Mouse (Mus musculus) cerebellum, adult 11-12 months (tissue): ENCODE measurements at regions not wholly inside any gene's neighbourhood (a gene's known extent, or its start where the extent isn't known, plus 50 kb on each side); places are given as distances from the start of the nearest gene placed in this dataset.

Experiments used
- DNase-seq: peaks from one replicate; pipeline ENCODE4 v3.0.0; 2022

DNA sequence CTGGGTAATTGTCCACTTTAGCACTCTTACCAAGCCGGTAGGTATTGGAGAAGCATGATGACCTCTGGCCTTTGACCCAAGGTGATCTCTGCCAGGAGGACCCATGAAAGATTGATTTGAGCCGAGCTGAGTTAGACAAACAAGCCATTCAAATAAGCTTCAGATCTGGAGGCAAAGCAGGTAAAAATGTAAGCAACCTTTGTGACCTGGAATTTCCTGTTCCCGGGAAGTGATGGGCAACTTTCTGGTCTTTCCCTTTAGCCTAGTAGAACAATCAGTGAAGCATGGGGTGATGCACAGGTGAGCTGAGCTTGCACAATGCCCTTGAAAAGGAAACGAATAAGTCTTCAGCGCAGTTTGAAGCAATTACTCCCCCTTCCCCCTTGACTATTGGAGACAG lies 127.0 kb downstream of the Mycn start:
- DNase-seq: no peak

DNA sequence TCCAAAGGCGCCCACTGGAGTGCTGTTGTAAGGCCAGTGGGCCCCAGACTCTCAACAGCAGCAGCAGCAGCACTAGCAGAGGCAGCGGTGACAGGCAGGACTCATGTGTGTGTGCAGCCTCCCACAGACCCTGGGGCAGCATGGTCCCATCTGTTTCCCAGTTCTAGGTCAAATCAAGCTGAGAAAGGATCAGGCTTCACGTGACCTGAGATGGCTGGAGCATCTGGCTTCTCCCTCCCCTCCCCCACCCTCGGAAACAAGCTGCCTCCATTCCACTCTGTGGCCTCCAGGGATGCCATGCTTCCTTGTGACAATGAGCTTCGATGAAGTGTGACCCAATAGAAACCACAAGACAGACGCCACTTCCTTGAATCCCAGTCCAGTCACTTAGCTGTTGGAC lies 128.8 kb downstream of the Mycn start:
- DNase-seq: no peak

DNA sequence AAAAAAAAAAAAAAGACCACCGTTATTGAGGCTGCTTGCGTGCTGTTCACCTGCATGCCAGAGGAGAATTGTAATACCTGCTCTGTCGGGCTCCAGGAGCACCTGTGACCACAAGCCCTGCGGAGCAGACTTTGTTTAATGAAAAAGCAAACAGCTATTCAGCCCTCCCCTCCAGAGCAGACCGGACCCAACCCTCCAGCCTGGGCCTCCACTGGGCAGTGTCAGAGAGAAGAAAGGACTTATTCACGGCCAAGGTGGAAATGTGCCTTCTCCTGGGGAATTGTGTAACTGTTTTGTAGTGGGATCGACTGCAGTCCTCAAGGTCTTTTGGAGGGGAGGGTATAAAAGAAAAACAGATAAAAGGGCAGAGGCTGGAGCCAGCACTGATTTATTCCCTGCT lies 130.8 kb downstream of the Mycn start:
- no peak for DNase-seq

DNA sequence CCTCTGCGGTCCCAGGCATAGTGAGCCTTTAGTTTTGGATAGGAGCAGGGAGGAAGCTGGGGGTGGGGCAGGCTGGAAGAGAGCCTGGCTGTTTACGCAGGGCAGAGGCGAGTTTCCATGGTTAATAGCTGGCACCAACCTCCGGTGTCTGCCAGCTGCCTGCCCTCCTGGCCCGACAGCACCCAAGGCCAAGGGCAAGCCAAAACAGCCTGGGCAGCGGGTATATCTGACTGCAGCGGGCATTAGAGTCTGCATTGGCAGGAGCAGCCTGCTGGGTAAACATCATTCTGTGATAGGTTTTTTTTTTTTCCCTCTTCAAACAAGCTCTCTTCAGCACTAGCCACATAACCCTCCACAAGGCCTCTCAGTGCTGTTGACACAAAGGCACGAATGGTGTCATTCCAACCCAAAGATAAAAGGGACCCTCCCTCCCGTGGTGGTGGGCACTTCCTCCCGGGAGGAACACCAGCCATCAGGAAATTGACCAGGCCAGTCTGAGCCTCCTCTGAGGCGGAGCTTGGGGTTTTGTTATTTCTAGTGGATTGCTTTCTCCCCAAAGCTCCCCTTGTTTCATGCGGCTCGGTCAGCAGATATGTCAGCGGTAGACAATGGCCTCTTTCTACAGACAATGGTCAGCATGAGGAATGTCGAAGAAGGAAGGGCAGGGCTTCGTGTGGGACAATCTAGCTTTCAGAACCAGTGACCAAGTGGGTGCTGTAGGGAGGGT lies 131.4 kb downstream of the Mycn start:
- DNase-seq: peak; percentile 25

DNA sequence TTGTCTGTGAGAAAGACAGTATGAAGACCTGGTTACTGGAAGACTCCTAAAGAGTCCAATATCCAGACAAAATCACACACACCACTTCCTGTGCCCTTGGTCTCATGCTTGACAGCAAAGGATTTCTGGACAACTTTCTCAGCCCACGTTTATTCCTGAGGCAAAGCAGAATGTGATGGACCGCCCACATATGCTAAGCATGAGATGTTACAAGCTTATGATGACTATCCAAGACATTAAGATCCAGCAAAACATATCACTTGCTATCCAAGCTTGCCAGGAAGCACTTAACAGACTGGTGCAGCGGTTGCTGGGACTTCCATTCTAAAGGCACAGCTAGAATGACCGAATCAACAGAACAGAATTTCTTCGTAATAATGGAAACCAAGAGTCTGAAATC lies 133.6 kb downstream of the Mycn start:
- DNase-seq: no peak

DNA sequence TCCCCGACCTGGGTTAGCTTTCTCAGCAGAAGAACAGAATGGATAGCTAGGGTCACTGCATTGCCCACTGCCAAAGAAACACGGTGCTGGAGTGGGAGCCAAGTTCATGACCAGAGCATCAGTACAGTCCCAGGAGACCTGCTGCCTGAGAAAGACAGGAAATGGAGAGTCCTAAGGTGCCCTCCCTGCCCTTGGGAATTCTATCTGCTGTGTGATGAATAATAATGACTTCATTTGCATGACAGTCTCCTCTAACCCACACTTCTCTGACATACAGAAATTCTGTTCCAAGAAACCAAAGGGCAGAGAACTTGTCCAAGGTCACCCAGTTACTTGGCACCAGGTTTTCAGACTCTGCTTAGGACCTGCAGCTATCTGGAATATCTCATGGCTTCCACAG lies 138.1 kb downstream of the Mycn start:
- DNase-seq: no peak

DNA sequence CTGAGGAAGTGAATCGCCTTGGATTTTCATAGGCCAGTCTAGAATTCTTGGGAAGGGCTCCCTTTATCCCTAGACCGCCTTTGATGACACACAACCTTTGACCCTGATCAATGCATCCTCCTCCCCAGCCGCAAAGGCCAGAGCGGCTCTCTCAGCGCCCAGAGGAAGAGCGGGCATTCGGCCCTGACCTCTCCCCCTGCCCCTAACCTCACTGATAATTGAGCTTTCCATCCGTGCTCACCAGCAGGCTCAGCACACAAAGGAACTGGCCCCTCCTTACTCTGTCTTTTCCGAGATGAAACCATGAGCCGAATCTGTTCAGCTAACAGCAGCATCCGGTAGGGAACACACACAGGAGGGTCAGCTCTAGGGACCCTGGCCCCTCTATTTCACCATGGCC lies 139.3 kb downstream of the Mycn start:
- DNase-seq: no peak

DNA sequence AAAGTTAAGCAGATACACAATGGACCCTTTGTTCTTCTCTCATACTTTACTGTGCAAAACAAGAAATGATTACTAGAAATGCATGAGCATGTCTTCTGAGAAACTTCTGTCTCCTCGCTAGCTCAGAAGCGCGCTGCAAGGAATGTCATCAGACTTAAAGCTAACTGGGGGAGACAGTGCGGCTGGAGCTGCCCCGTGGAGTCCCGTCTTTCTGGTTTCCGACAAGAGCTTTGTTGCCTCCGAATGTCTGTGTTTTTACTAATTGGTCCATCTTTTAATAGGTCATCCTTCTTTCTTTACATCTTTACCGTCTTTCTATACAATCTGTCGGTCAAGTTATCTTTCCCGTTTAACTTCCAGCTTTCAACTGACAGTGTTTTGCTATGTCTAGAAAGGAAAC lies 140.0 kb downstream of the Mycn start:
- no peak for DNase-seq

DNA sequence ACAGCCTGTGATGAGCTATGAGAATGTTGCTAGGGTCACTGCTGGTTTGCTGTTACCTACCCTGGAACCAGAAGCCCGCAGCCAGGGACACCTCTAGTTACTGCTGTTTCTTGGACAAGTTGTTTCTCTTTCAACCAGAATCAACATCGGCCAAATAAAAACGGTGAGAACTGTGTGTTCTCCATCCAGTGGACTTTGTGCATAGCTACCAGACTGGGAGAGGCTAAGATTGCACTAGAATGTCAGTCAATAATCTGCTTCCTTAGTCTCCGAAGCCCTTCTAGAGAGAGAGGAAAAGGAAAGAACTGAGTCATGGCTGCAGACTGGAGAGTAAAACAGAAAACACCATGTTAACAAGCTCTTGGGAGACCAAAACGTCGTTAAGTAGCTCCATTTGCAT lies 141.6 kb downstream of the Mycn start:
- DNase-seq: no peak

DNA sequence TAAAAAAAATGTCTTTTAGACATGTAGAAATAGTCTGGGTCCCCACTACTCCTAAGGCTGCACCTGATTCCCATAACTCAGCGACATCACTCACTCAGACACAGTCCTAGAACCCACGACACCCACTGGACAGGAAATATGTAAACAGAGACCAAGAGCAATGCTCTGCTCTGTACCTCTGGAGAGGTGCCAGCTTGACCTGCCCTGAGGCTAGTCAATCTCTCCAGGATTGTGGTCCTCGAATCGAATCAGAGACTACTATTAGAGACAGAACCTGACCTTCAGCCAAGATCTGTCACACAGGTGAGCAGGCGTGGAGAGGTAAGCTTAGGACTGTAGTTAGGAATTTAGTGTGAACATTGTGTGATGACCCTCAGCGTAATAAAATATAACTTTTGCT lies 152.7 kb downstream of the Mycn start:
- DNase-seq: no peak

DNA sequence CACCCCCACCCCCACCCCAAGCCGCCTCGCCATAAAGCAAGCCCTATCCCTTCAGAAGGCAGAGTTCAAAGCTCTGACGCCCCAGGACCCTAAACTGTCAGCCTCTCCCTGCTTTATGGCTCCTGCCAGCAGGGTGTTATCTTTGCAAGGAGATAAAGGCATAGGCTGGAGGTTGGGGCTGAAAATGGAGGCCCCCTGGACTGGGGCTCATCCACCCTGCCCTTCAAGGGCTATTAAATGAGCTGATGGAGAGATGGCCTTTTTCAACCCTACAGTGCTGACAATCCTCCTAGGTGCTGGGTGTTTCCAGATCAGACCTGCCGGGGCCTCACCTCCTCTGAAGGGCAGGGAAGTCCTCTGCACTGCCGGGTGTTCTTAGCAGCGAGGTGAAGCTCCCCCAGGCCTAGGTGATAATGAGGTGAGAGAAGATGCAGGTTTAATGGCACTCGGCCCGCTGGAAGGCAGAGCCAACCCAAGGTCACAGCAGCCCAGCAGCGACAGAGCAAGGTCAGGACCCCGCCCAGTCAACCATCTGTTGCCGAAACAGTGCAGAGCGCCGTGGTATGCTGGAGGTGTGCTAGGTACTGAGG lies 153.4 kb downstream of the Mycn start:
- DNase-seq: no peak

DNA sequence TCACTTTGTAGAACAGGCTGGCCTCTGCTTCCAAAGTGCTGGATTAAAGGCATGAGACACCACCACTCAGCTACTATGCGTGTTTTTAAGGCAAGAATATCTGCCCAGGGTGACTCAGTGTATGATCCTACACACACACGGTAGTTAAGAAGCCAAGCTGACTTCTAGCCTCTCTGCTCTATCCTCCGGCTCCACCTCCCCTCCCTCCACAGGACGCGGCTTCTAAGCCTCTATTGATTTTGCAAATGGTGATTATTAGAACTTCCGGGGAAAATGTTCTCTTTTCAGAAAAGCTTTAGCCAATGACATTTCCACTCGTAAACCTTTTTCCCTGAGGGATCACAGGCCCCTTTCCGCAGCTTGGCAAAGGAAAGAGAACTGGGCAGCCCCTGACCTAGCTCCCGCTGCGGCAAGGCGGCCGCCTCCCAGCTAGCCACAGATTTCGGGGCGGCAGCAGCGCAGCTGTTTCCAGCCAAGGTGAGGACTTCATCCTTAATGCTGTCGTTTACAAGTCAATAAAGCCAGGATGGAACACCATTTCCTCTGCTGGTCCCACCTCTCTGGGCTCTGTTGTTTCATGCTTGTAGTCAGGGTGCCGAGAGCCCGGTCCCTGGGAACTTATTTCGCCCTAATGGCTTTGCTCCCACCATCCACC lies 154.0 kb downstream of the Mycn start:
- no peak for DNase-seq

DNA sequence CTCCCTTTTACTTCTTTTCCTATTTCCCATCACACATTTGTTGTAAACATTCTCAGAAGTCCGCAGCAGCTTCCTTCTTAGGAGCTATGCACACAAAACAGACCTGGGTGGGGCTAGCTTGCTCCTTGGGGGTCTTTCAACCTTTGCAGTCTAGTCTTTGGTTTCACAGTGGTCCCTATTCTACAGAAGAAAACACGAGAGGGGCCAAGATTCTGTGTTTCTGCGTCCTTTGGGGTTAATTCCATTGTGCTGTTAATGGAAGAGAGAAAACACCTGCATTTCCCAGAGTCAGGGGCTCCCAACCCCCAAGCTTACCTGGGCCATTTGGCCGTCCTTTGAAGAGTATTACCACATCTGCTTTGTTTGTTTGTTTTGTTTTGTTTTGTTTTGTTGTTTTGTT lies 154.6 kb downstream of the Mycn start:
- DNase-seq: no peak

DNA sequence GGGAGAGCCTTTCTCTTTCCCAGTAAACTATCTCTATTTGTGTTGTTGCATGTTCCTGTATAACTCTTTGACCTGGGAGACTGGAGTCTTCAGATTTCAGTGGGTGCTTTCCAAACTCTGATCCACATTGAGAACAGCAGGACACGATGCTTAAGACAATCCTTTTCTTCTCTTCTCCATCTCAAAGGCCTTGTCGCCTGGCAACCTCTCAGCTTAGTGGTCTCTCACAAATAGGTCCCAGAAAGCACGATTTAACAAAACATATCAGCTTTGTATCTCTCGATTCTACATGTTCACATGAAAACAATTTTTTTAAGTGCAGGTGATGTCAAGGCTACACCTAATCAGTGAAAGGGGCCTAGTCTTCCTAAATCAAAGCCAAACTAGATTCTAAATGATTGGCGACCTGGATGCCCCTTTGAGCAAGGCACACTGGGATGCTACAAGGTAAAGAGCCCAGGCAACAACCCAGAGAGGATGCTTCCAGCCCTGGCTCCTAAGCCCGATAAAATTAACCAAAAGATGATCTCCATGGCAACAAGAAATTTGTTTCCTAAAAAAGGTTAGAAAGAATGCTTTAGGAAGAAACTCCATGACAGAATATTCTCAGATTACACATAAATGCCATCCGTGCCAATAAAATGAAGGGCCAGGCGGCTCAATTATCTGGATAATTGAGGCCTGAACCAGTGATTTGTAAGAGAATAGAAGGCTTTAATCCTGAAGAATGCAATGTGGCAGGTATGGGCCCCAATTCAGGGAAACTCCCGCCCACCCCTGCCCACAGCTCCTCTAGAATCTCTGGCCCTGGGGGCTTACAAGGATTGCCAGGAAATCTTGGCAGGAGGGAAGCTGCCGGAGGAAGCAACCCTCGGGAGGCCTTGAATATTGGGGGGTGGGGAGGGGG lies 157.8 kb downstream of the Mycn start:
- DNase-seq: no peak

DNA sequence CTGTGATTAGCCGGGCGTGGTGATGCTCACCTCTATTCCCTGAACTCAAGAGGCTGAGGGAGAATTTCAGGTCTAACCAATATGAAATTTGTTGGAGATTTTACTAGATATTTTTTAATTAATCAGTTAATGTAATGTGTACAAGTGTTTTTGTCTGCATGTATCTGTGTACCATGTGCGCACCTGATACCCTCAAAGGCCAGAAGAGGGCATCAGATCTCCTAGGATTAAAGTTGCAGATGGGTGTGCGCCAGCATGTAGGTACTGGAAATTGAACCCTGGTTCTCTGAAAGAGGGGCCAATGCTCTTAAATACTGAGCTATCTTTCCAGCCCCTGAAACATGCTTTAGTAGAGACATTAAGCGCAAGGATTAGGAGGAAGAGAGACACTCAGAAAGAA lies 160.2 kb downstream of the Mycn start:
- DNase-seq: no peak

DNA sequence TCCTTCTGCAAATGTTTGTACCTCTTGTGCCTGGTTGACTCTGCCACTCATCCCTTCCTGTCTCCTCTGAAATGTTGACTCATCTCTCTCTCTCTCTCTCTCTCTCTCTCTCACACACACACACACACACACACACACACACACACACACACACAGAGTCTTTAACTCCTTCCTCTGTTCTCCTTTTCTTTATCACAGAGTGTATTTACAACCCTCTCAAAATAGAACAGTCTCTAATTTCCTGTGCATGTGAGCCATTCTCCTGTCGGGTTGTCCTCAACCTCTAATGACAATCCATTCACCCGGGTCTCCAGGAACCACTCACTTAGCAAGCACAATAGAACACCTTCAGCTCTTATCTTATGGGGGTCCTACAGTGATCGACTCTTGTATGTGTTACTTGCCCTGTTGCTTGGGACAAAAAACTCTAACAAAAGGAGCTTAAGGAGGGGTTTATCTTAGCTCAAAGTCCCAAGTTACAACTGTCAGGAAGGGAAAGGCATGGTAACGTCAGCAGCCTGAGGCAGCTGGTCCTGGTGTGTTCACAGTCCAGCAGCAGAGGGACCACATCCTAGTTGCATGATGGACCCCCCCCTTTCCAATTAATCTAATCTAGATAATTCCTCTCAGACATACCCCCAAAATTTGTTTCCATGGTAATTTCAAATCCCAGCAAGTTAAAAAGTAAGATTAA lies 163.0 kb downstream of the Mycn start:
- no peak for DNase-seq

DNA sequence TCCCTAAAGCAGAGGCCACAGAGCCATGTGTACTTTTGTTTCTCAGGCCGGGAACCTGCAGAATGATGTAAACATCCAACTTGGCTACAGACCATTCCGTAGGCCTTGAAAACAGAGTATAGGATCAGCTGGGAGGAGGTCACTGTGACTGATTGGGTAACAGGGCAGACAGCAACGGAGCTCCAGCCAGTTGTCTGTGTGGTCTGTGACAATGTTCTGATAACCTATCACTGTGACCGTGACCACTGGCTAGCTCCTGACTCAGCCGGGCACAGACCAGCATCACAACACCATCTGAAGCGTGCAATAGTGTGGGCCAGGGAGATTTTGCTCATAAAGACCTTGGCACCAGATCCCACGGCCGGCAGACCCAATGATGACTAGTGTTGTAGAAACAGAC lies 164.3 kb downstream of the Mycn start:
- DNase-seq: no peak

DNA sequence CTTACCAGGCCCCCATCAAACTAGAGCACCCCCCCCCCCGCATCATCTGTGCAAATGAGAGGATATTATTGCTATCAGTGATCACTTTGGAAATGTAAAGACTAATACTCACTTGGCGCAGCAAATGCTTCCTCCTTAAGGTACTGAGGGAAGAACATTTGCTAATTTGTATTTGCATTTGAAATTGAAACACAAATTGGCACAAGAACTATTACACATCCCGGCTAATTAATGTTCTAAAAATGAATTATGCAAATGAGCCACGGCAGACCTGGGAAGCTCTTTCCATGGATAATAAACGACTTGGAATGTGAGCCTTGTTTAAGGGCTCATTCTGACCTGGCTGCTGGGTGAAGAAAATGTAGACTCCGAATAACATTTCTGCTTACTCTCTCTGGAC lies 164.9 kb downstream of the Mycn start:
- no peak for DNase-seq

DNA sequence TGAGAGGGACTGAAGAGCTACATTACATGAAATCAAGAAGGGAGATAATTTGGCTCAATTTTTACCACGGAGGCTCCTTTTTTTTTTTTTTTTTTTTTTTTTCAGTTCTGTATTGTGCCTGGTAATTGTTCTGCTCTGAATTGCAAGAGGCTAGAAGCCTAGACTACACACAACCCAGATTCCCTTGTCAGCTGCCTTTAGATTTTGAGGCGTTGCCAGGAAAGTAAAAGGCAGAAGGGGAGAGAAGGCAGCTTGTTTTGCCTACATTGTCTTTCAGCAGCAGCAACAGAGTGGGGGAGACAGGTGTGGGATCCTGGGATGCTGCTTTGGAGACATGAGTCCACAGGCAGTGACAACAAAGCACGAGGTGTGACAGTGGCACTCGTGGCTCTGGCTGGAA lies 170.7 kb downstream of the Mycn start:
- DNase-seq: no peak

DNA sequence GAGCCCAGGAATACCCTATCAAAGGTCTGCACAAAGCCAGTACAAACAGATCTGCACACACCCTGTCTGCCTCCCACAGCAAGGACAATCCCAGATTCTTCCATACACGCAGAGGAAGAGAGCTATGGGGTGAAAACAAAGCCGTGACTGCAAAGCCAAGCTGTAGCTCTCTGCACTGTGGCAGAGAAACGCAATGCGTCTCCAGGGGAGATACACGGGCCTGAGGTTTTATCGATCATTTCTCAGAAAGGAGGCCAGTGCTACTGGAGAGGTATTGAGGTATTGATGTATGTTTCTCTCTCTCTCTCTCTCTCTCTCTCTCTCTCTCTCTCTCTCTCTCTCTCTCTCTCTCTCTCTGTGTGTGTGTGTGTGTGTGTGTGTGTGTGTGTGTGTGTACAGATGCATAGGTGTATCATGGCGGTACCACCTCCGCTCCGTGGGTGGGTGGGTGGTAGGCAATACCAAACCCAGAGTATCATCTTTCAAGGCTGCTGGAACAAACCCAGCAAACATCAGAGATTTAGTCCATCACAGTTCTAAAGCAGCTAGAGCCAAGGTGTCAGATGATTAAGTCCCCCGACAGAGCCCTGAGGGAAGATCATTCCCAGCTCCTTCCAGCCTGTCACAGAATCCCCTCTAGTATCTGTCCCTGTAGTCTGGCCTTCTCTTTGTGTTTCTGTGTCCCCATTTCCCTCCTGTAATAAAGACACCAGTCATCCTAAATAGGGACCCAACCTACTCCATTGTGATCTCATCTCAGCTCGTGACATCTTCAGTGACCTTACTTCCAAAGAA lies 175.0 kb downstream of the Mycn start:
- DNase-seq: no peak

DNA sequence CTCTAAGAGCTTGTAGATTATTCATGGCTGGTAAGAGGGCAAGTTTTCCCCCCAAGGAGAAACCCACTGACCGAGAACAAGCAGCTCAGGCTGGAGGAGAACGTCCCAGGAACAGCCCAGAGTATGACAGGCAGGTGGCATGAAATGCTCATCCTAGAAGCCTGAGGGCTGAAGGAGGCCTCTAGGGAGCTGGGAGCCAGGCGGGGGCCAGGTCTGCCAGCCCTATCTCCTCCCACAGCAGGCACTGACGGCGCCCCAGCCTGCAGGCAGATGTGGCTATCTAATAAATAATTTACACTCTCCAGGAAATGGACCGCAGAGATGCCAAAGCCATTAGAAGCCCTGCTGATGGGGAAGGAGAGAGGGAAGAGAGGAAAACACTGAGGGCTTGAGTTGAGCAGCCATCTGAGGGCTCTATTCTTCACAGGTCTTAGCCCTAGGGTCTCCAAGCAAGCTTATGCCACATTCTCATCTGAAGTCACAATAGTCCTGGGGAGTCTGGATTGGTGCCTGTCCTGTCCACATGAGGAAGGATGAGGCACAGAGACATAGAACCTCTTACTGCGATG lies 176.1 kb downstream of the Mycn start:
- no peak for DNase-seq

DNA sequence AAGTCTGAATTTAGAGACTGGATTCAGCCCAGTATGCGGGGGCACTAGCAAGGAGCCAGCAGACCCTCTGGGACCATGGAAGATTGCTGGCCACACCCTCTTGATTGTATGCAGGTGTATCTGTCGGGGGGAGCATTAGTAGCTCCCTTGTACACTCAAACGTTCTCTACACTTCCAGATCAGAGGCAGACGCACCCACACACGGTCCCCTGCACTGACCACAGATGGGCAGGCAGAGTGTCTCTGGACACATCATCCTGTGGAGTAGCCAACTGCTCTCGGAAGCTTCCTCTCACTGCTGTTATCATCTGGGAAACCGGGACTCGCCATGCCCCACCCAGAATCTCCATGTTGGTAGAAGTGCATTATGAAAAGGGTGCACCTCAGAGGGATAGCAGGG lies 176.7 kb downstream of the Mycn start:
- no peak for DNase-seq
